Mouse (Mus musculus) right cerebral cortex, postnatal 14 days (tissue): ENCODE data around the gene Tmem145.

Source experiments
- DNase-seq: peaks from one replicate; pipeline ENCODE4 v3.0.0; 2022

Tmem145 gene

DNA sequence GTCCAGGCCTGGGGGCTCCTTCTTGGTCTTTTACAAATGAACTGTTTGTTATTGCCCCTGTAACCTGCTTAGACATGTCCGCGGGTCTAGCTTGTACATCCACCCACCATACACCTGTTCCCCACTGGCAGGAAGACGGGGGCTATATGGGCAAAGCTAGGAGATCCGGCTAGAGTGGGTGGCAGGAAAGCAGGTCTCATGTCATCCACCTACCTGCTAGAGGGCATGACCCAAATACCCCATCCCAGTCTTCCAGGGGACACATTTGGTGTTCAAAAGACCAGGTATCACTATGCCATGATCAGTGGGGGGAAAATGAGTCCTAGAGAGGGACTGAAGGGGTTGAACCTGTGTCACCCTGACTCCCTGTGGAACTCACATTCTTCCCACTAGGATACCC is 28.5 kb upstream of the Tmem145 start:
- no peak for DNase-seq

DNA sequence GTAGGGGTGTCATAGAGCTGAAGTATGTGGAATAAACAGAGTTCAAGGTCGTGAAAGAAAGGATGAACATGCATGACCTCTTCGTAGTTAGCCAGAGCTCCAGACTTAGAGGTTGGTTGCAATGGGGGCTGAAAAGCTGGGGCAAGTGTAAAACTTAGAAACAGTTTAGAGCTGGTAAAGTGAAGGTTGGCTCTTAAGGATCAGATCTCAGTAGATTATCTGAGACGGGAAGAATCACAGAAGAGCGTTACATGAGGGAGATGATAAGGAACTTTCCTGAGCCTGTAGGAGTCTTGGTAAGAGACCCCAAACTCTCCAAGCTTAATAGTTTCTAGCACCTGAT is 27.9 kb upstream of the Tmem145 start:
- DNase-seq = no peak

DNA sequence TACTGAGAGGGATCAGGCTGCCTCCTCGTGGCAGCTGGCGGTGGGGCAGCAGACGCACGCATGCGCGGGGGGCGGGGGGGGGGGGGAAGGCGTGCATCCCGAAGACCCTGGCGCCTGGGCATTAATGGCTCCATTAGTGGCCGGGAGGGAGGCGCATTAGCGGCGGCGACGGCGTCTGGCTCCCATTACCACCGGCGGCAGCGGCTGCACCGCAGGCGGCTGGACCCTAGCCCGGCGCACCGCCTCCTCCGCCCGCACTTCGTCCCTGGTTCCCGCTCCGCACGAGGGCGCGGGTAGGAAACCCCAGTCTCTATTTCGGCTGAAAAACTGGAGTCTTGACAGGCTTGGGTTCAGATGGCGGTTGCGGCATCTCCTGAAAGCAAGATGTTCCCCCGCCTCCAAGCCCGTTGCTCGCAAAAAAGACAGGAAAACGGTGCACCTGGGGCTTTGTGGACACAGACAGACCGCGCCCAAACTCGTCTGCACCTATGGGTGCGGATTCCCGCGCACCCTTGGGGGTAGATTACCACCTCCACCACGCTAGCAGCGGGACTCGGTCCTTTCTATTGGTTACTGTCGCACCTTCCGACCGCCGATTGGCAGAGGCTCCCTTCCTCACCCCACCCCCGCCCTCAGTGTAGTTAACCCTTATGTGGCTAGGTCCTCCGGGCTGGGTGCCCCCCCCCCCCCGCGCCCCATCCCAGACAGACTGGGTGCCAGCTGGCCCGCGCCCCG is 27.4 kb upstream of the Tmem145 start:
- peak; percentile 83 for DNase-seq

DNA sequence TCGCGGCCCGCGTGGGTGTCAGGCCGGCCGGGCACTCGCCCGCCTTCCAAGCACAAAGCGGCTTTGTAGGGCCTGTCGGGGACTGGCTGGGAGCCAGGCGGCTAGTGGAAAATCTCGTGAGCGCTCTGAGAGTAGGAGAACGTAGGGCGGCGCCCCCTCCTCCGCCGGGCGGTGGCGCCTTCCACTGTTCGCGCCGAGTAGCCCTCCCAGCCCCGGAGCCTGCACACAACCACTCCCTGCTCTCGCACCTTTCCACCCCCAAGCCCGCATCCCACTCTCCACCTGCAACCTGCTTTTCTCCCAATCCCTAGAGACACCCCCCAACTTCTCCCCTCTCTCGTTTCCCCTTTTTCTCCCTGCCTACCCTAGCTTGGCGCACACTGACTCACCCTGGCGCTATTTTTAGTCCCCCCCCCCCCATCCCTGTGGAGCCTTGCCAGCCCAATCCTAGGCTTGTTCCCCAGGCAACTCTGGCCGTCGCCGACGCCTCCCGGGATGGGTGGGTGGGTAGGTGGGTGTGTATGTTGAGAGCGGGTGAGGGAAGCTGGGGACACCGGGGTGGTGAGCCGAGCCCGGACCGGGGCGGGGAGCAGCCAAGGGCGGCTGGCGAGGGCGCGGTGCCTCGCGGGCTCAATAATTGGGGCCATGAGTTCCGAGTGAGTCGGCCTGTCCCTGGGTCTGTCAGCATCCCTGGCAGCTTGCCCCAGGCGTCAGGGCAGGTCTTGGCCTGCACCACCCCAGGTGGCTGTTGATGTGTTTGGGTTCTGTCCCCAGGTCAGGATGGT is 26.6 kb upstream of the Tmem145 start:
- peak; percentile 95 for DNase-seq

DNA sequence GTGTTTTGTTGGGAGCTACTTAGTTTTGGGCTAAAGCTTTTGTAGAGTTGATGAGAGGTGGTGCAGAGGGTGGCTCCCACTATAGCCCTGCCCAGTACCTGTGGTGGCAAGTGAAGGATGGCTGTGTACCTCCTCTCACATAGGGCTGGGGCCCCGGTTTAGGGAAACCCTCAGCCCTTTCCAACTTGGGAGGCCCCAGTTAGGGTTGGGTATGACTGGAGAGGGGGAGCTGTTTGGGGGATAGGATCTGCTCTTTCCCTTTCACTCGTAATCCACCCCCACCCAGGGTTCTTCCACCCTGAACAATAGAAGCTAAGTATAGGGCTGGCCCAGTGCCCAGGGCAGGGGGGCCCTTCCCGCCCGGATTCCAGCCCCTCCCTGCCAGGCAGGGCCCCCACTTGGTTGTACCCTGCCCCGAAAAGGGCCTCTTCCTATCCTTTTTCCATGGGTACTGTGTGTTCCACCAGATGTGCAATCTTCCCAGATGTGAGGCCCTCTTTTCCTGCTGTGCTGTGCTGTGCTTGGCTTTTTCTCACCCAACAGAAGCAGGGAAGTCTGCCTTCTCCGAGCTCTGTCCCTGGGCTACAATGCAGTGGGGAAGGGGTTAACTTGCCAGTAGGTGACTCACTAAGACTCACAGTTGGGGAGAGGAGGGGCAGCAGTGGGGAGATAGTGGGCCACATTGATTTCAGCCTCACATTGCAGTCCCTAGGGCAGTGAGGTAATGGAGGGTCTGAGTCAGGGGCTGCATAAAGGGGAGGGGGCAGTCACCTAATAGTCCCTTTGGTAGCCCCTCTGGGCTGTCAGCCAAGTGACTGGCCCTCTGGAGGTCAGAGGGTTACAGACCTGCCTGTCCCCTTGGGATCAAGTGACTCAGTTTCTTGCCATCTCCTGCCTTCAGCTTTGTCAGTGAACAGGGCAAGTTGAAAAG is 25.8 kb upstream of the Tmem145 start:
- no peak for DNase-seq

DNA sequence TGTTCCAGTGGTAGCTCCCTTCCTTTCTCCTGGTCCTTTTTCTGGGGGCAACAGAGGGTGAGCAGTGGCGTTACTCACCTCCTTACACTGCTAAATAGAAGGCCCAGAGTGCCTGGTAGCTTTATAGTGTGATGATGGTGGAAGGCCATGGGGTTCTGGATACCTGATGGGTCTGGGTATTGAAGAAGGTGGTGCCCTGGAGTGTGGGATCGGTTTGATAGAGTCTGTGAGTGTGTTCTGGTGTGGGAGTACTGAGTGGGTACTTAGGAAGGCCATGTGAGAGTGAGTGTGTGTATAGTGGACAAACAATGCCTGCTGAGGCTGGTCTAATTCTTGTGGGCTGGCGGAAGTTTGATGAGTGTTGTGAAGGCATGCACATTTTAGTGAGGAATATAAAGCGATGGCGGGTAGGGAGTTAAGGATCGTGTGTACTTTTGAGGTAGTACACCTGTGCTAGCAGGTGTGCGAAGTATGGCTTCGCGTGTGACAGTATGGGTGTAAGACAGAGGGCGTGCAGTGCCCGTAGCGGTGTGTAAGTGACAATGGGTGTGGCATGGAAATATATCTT is 24.7 kb upstream of the Tmem145 start:
- no peak for DNase-seq

DNA sequence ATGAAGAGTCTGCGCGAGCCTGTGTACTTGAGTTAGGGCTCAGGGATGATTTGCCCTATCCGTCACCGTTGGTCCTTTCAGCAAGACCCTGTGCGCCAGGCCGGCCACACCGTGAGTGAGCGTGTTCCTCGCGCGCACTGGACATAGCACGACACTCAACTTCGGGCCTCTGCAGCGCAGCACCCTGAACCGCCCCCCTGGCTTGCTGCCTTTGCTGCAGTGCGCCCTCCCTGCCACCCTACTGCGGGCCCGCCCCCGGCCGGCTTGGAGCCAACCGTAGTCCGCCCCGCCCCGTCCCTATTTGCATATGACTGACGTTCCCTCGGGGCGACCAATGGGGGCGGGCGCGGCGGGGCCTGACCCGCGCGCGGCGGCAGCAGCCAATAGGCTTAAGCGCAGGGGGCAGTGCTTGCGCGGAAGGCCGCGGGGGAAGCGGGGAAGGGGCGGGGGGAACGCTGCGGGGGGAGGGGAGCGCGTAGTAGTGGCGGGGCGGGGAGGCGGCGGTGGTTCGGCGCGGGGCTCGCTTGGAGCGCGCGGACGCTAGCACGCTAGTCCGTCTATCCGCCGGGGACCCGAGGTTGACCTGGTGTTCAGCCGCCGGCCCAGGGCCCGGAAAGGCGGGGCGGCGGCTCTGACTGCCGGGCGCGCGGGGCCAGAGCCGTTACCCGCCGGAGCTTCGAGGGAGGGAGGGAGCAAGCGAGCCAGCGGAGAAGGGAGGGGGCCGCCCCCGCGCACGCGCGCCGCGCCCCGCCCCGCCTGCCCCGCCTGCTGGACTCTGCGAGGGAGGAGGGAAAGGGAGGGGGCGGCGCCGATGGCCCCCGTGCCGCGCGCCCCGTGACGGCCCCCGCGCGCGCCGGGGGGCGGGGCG is 23.9 kb upstream of the Tmem145 start:
- peak; percentile 98 for DNase-seq

DNA sequence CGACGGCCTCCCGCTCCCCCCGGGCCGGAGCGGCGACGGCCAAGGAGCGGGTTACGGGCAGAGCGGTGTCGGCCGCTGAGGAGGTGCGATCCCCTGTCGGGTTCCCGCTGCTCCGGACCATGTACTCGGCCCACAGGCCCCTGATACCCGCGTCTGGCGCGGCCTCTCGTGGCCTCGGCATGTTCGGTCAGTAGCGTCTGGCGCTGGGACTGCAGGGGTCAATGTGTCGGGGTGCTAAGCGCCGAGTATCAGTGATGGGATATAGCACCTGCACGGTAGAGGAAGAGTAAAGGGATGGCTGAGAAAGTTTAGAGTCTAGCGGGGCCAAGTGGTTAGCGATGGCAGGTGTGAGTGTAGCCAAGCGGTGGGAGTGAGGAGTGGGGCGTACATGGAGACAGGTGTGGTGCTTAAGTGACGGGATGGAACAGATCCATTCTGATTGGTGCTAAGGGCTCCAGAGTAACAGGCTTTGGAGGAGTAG is 23.1 kb upstream of the Tmem145 start:
- DNase-seq = no peak

DNA sequence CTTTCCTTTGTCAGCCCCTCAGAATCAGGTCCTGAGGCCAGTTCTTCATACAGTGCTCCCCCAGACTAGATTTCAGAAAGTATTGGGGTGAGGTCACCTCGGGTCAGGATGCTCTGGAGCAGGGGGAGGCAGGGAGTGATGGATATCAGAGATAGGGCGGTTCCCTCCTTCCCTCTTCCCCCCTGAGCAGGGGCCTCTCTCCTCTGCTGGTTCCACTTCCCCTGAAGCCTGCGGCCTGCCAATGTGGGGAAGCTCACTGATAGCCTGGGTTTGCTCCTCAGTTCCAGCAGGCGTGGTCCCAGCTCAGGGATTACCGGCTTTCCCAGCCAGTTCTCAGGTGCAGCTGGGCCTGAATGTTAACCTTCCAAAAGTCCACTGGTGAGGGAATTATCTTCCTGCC is 22.3 kb upstream of the Tmem145 start:
- no peak for DNase-seq

DNA sequence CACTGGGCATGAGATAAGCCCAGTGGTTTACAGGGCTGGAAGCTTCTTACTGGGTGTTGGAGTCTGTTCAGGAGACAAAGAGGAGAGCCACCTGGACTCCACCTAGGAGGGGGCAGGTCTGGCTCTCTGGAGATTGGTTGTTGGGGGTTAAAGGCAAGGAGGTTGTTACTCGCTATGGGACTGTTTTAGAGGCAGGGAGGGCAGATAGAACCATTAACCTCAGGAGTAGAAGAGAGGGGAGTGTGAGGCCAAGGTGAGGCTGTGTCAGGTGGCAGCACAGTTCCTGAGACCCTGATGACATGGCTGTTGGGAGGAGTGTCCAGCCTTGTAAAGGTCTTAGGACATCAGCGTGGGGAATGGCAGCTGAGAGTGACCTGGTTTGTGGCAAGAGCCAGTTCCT is 21.7 kb upstream of the Tmem145 start:
- no peak for DNase-seq

DNA sequence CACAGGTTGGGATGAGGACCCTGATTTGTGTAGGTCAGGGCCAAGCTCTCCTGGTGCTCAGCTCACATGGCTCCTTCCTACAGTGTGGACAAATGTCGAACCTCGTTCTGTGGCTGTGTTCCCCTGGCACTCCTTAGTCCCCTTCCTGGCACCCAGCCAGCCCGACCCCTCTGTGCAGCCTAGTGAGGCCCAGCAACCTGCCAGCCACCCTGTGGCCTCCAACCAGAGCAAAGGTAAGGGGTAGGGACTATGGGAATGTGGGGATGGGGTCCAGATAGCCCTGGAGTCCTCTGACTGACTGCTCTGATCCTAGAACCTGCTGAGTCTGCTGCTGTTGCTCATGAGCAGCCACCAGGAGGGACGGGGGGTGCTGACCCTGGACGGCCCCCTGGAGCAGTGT is 21.1 kb upstream of the Tmem145 start:
- DNase-seq = peak; percentile 51

DNA sequence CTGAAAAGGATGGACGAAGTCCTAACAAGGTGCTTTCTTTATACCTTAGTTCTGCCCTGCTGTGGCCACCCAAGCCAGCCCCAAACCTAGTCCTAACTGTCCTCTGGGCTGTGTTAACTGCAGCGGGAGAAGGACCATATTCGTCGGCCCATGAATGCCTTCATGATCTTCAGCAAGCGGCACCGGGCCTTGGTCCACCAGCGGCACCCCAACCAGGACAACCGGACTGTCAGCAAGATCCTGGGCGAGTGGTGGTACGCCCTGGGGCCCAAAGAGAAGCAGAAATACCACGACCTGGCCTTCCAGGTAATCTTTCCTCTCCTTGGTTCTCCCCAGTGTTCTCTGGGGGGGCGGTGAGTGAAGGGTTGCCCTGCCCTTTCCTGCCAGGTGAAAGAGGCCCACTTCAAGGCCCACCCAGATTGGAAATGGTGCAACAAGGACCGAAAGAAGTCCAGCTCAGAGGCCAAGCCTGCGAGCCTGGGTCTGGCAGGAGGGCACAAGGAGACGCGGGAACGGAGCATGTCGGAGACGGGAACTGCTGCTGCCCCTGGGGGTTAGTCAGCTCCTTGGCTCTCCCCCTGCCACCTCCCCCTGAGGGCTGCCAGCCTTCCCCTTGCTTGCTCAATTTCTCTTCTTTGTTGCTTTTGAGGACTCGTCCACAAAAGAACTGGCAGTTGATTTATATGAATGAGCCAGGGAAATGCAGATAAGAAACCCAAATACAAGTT is 20.2 kb upstream of the Tmem145 start:
- no peak for DNase-seq

DNA sequence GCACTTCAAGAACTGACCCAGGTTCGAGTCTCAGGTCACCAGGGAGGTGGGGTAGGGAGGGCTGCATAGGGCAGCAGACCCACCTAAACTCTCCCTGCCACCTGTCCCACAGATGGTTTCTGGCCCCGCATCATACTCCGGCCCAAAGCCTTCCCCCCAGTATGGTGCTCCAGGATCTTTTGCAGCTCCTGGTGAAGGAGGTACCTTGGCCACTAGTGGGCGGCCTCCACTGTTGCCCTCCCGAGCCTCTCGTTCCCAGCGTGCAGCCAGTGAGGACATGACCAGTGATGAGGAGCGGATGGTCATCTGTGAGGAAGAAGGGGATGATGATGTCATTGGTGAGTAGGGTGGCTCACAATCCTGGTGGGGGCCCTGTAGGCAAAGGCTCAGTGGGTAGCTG is 18.9 kb upstream of the Tmem145 start:
- no peak for DNase-seq

DNA sequence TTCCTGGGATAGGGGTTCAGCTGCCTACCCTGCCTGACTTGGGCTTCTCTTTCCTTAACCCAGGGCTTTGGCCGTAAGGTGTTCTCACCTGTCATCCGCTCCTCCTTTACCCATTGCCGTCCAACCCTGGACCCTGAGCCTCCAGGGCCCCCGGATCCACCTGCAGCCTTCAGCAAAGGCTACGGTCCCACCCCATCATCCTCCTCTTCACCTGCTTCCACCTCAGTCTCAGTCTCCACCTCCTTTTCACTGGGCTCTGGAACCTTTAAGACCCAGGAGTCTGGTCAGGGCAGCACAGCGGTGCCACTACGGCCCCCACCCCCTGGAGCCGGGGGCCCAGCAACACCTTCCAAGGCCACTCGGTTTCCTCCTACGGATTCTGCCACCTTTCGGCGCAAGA is 17.9 kb upstream of the Tmem145 start:
- DNase-seq = no peak

DNA sequence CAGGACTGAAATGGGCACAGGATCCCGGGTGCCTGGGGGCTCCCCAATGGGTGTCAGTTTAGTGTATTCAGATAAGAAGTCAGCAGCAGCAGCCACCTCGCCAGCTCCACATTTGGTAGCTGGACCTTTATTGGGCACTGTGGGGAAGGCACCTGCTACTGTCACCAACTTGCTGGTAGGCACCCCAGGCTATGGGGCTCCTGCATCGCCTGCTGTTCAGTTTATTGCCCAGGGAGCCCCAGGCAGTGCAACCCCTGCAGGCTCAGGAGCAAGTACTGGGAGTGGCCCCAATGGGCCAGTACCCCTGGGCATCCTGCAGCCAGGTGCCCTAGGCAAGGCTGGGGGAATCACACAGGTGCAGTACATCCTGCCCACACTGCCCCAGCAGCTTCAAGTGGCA is 17.2 kb upstream of the Tmem145 start:
- no peak for DNase-seq

DNA sequence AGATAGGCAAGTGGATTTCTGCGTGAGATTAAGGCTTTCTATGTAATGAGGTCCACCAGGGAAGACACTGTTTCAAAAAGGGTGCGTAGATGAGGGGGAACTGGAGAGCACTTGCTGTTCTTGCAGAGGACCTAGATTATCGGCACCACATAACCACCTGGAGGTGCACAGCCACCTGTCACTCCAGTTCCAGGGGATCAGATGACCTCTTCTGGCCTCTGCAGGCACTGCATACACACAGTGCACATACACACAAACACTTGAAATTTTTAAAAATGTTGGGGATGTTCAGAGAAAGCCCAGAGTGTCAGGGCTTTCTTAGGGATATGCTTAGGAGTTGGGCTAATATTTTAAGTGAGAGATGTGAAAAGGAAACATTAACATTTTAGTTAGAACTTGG is 16.0 kb upstream of the Tmem145 start:
- no peak for DNase-seq

DNA sequence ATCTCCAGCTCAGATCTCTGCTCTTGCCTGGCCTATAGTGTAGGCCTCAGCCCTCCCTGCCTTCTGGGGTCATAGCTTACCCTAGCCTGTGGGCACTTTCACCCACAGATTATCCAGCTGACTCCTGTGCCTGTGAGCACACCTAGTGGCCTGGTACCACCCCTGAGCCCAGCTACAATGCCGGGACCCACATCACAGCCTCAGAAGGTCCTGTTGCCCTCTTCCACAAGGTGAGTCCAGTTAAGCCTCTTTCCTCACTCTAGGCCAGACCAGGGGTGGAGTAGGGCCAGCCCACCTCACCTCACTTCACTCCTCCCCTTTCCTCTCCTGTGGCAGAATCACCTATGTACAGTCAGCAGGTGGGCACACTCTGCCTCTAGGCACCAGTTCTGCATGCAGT is 15.4 kb upstream of the Tmem145 start:
- no peak for DNase-seq

DNA sequence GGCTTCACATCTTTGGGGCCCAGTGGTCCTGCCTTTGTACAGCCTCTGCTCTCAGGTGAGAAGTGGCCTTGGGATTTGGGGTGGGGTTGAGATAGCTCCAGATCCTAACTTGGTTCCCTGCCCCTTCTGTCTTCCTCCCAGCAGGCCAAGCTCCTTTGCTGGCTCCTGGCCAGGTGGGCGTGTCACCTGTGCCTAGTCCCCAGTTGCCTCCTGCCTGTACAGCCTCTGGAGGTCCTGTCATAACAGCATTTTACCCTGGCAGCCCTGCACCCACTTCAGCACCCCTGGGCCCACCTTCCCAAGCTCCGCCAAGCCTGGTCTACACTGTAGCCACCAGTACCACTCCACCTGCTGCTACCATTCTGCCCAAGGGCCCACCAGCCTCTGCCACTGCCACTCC is 15.0 kb upstream of the Tmem145 start:
- peak; percentile 50 for DNase-seq

DNA sequence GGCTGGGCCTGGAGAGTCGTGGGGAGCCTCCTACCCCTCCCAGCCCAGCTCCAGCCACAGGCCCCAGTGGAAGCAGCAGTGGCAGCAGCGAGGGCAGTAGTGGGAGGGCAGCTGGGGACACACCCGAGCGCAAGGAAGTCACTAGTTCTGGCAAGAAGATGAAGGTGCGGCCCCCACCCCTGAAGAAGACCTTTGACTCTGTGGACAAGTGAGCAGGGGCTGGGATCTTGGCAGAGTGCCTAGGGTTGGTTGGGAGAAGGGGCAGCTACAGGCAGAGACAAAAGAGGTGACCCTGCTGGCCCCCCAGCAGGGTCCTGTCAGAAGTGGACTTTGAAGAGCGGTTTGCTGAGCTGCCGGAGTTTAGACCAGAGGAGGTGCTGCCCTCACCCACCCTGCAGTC is 13.8 kb upstream of the Tmem145 start:
- DNase-seq = no peak

DNA sequence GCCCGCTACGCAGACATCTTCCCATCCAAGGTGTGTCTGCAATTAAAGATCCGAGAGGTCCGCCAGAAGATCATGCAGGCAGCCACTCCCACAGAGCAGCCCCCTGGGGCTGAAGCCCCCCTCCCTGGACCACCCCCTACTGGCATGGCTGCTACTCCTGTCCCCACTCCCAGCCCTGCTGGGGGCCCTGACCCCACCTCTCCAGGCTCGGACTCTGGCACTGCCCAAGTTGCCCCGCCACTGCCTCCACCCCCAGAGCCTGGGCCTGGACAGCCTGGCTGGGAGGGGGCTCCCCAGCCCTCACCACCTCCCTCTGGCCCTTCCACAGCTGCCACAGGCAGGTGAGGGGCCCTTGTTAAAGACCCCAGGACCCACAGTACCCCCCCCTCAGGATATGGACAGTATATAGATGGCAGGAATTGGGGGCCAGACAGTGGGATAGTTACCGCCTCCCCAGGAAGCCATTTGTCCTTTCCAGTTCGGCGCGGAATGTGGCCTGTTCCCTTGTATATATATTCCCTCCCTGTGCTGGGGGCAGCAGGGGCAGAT is 12.6 kb upstream of the Tmem145 start:
- DNase-seq = no peak

DNA sequence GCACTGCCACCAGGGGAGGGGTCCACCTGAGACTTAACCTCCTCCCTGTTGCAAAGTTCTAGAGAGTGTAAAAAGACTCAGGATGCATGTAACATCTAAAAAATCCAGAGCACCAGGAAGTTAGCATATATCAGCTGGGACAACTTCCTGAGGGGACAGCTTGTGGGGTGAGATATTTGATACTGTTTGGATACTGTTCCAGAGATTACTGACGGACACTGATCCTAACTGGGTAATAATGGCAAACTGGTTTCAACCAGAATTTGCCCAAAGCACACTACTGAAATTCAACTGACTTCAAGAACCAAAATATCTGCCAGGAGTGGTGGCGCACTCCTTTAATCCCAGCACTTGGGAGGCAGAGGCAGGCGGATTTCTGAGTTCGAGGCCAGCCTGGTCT is 11.4 kb upstream of the Tmem145 start:
- no peak for DNase-seq
